Mouse (Mus musculus) retina, postnatal 7 days (tissue): ENCODE measurements at regions not wholly inside any gene's neighbourhood (a gene's known extent, or its start where the extent isn't known, plus 50 kb on each side); places are given as distances from the start of the nearest gene placed in this dataset.

ENCODE experiments used
- DNase-seq: peaks from one replicate; pipeline ENCODE4 v3.0.0-alpha.2; 2012; ENCODE audit warnings: low read depth, low spot score

- no peak for DNase-seq
Observed at GRCm38 (mm10) chr3:50939602-50940001, 284.6 kb upstream of the Noct start.

- DNase-seq: no peak
Observed at GRCm38 (mm10) chr3:50940656-50941055, 283.6 kb upstream of the Noct start.

GRCm38 (mm10) chr3:50953456-50953855, 270.8 kb upstream of the Noct start:
- DNase-seq: no peak

- no peak for DNase-seq
Observed at GRCm38 (mm10) chr3:50970386-50970785, 253.9 kb upstream of the Noct start.

- no peak for DNase-seq
Observed at GRCm38 (mm10) chr3:50973081-50973480, 251.2 kb upstream of the Noct start.

GRCm38 (mm10) chr3:50976141-50976780, 248.0 kb upstream of the Noct start:
- no peak for DNase-seq

GRCm38 (mm10) chr3:50976818-50977217, 247.4 kb upstream of the Noct start:
- DNase-seq: no peak

GRCm38 (mm10) chr3:50978636-50979035, 245.6 kb upstream of the Noct start:
- DNase-seq: no peak

GRCm38 (mm10) chr3:50979592-50979991, 244.7 kb upstream of the Noct start:
- DNase-seq: no peak

GRCm38 (mm10) chr3:50981751-50982150, 242.5 kb upstream of the Noct start:
- no peak for DNase-seq

- no peak for DNase-seq
Observed at GRCm38 (mm10) chr3:50982649-50983048, 241.6 kb upstream of the Noct start.

GRCm38 (mm10) chr3:50983126-50983525, 241.1 kb upstream of the Noct start:
- DNase-seq: no peak

GRCm38 (mm10) chr3:50983962-50984765, 240.1 kb upstream of the Noct start:
- no peak for DNase-seq

- DNase-seq: no peak
Observed at GRCm38 (mm10) chr3:50987821-50988220, 236.4 kb upstream of the Noct start.

- DNase-seq: no peak
Observed at GRCm38 (mm10) chr3:50990810-50991209, 233.4 kb upstream of the Noct start.

GRCm38 (mm10) chr3:50992581-50993313, 231.5 kb upstream of the Noct start:
- DNase-seq: no peak

GRCm38 (mm10) chr3:50999745-51000144, 224.5 kb upstream of the Noct start:
- no peak for DNase-seq

- DNase-seq: no peak
Observed at GRCm38 (mm10) chr3:51000938-51001337, 223.3 kb upstream of the Noct start.

- no peak for DNase-seq
Observed at GRCm38 (mm10) chr3:51002662-51003061, 221.6 kb upstream of the Noct start.

- DNase-seq: no peak
Observed at GRCm38 (mm10) chr3:51003506-51004170, 220.6 kb upstream of the Noct start.

- DNase-seq: no peak
Observed at GRCm38 (mm10) chr3:51004216-51004615, 220.0 kb upstream of the Noct start.

- DNase-seq: no peak
Observed at GRCm38 (mm10) chr3:51009098-51009497, 215.1 kb upstream of the Noct start.
